Mouse (Mus musculus): Measurements from ENCODE around the gene Sema4b. TPM values are rescaled to one million over a fixed set of nuclear protein-coding genes. Genes with fewer than 3 reads are reported as not detected.

The Sema4b gene
- polyA plus RNA-seq (2014; fragmentation: Illumina TruSeq; extraction: RNeasy Lipid Tissue Mini Kit (QIAGEN cat#74804); ENCODE audit: low read depth, low replicate concordance) = 0.42 TPM

DNA sequence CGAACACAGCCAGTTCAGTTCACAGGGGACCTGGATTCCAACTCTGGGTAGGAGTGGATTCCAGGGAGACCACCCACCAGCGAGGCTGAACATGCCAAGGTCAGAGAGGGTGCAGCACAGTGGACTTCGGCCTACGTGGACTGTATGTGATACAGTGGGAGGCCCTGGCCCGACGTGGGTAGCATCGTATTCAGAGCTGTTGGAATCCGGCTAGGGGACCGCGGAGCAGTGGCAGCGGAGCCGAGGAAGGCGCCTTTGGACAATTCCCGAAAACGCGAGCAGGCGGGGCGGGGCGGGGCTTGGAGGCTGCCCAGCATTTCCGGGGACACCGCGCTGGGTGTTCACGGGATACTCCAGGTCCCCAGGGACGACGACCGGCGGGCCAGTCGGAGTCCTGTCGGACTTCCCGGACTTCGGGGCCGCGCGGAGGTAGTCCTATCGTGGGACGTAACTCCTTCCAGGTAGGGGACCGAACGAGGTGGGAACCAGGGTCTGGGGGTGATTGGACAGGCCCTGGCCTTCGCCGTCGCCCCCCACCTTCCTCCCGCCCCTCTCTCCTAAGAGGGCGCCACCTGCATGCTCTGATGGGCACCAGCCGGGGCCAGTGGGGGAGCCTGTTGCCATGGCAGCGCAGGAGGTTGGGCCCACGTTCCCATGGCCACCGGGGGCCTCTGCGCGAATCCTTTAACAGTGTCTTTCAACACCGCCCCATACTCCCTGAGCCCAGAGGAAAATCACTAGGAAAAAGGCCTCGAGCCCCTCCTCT, at the start of gene Sema4b:
Gene Sema4b, plus strand, starts transcription at position 311 of the 766 bp plus-strand sequence.

GRCm38 (mm10) chr7:80232489-80233029, 45.9 kb downstream of the Sema4b start, which contains the start of the genes Cib1 and Gdpgp1:
Gene Cib1, minus strand, starts transcription at chr7:80232813.
Gene Gdpgp1, plus strand, starts transcription at chr7:80232865.

DNA sequence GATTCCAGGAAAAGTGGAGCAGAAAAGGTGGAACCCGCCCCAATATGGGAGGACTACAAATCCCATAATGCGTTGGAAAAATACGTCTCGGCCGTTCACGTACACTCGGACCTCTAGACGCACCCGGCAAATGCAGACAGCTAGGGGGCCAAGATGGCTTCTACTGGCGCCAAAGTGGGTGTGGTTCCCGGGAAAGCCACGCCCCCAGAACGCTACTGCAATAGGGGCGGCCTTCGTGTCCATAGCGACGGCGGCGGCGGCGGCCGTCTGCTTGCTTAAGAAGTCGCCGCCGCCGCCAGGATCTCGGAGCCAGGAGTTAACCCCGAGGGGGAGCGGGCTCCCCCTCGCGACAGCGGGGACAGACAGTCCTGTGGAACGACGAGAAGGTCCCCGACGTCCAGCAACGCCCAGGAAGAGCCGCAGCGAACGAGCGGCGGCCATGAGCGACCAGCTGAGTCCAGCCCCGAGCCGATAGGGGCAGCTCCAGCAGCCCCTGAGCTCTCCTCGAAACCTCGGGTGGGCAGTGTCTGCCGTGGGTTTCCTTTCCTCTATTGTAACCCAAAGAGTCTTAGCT, 59.6 kb downstream of the Sema4b start, which contains the start of gene Ttll13:
Gene Ttll13, plus strand, starts transcription at position 229 of the 574 bp plus-strand sequence.

GRCm38 (mm10) chr7:80260625-80261371, 74.2 kb downstream of the Sema4b start, which contains the start of gene Ngrn:
Gene Ngrn, plus strand, starts transcription at chr7:80261215.

GRCm38 (mm10) chr7:80268897-80269750, 82.5 kb downstream of the Sema4b start, which contains the start of gene Vps33b:
Gene Vps33b, plus strand, starts transcription at chr7:80269649.

Other genes starting within 250 kb of the Sema4b start
- 0.64 TPM for gene Zfp710, start 162.0 kb upstream of the Sema4b start, polyA plus RNA-seq (2014; fragmentation: Illumina TruSeq; extraction: RNeasy Lipid Tissue Mini Kit (QIAGEN cat#74804); ENCODE audit: low read depth, low replicate concordance)
- gene Idh2, start 71.4 kb upstream of the Sema4b start, polyA plus RNA-seq (2014; fragmentation: Illumina TruSeq; extraction: RNeasy Lipid Tissue Mini Kit (QIAGEN cat#74804); ENCODE audit: low read depth, low replicate concordance) = 20.2 TPM
- 18.7 TPM for gene Cib1, start 46.0 kb downstream of the Sema4b start, polyA plus RNA-seq (2014; fragmentation: Illumina TruSeq; extraction: RNeasy Lipid Tissue Mini Kit (QIAGEN cat#74804); ENCODE audit: low read depth, low replicate concordance)
- 1.2 TPM for gene Gdpgp1, start 46.0 kb downstream of the Sema4b start, polyA plus RNA-seq (2014; fragmentation: Illumina TruSeq; extraction: RNeasy Lipid Tissue Mini Kit (QIAGEN cat#74804); ENCODE audit: low read depth, low replicate concordance)
- 0.24 TPM for gene Ttll13, start 59.5 kb downstream of the Sema4b start, polyA plus RNA-seq (2014; fragmentation: Illumina TruSeq; extraction: RNeasy Lipid Tissue Mini Kit (QIAGEN cat#74804); ENCODE audit: low read depth, low replicate concordance)
- gene Ngrn, start 74.4 kb downstream of the Sema4b start, polyA plus RNA-seq (2014; fragmentation: Illumina TruSeq; extraction: RNeasy Lipid Tissue Mini Kit (QIAGEN cat#74804); ENCODE audit: low read depth, low replicate concordance) = 8.6 TPM
- gene Vps33b, start 82.8 kb downstream of the Sema4b start, polyA plus RNA-seq (2014; fragmentation: Illumina TruSeq; extraction: RNeasy Lipid Tissue Mini Kit (QIAGEN cat#74804); ENCODE audit: low read depth, low replicate concordance) = 2.4 TPM
- gene Prc1, start 107.6 kb downstream of the Sema4b start, polyA plus RNA-seq (2014; fragmentation: Illumina TruSeq; extraction: RNeasy Lipid Tissue Mini Kit (QIAGEN cat#74804); ENCODE audit: low read depth, low replicate concordance) = 0.40 TPM
- gene Rccd1, start 137.6 kb downstream of the Sema4b start, polyA plus RNA-seq (2014; fragmentation: Illumina TruSeq; extraction: RNeasy Lipid Tissue Mini Kit (QIAGEN cat#74804); ENCODE audit: low read depth, low replicate concordance) = 3.3 TPM
- gene Unc45a, start 154.2 kb downstream of the Sema4b start, polyA plus RNA-seq (2014; fragmentation: Illumina TruSeq; extraction: RNeasy Lipid Tissue Mini Kit (QIAGEN cat#74804); ENCODE audit: low read depth, low replicate concordance) = 1.1 TPM
- gene Hddc3, start 156.3 kb downstream of the Sema4b start, polyA plus RNA-seq (2014; fragmentation: Illumina TruSeq; extraction: RNeasy Lipid Tissue Mini Kit (QIAGEN cat#74804); ENCODE audit: low read depth, low replicate concordance) = 2.6 TPM
- gene Man2a2, start 184.5 kb downstream of the Sema4b start, polyA plus RNA-seq (2014; fragmentation: Illumina TruSeq; extraction: RNeasy Lipid Tissue Mini Kit (QIAGEN cat#74804); ENCODE audit: low read depth, low replicate concordance) = 7.8 TPM
- gene Fes, start 201.1 kb downstream of the Sema4b start, polyA plus RNA-seq (2014; fragmentation: Illumina TruSeq; extraction: RNeasy Lipid Tissue Mini Kit (QIAGEN cat#74804); ENCODE audit: low read depth, low replicate concordance) = 0.45 TPM
- 4.3 TPM for gene Furin, start 218.6 kb downstream of the Sema4b start, polyA plus RNA-seq (2014; fragmentation: Illumina TruSeq; extraction: RNeasy Lipid Tissue Mini Kit (QIAGEN cat#74804); ENCODE audit: low read depth, low replicate concordance)

Data from liver, adult 10 weeks (tissue).